Comparison of ENCODE assay signal across 8 mouse cellular contexts in genomic region chr5:145069707-145070106, GRCm38 (mm10). TPM values are rescaled to one million over a fixed set of nuclear protein-coding genes. Genes with fewer than 3 reads are reported as not detected.
DNase-seq lines count a peak whose midpoint lies in the region; ATAC-seq lines count a peak whose summit lies in the region.

No protein-coding gene starts in this region.

- intact Hi-C loops in gastrocnemius, postnatal 36 days (cut with DNase I): no loop called here

- H3K27me3 ChIP-seq in kidney, embryonic 16.5 days (ENCODE audit: insufficient read depth, low read length): no peaks in the 10 kb centered on the region

- under 1% methylated on average over 5 of the region's 5 CpGs for WGBS in kidney, embryonic 16.5 days

- no peak overlapping the region for H3K9ac ChIP-seq in kidney, embryonic 16.5 days (replicated peaks; ENCODE audit: low read length)

- ATAC-seq in CD4-positive, CD25-positive, alpha-beta regulatory T cell, adult 4 months: peak; percentile 37
- ATAC-seq in kidney, embryonic 16.5 days (ENCODE audit: low FRiP score, low TSS enrichment): 0 out of 2 replicates have a peak, but pooled peaks have one; percentile 39

- H3K4me1 ChIP-seq in kidney, embryonic 16.5 days (ENCODE audit: insufficient read depth, low read length): 0 out of 2 replicates have a peak, but pooled peaks cover 2% of the 10 kb centered on the region

- DNase-seq in adrenal gland, adult 18-20 months (ENCODE audit: low spot score in 2 of 2): peak; percentile 67 to 77
- DNase-seq in embryo, embryonic 10 days (ENCODE audit: low spot score): peak; percentile 94
- DNase-seq in gastrocnemius, postnatal 36 days: peak; percentile 17 to 44
- peak; percentile 61 to 68 for DNase-seq in lung, adult 18-20 months
- DNase-seq in retina, embryonic 14.5 days (ENCODE audit: low spot score): peak; percentile 90
- DNase-seq in thymus, postnatal 25 days: peak; percentile 62

- no peaks in the 10 kb centered on the region for H3K36me3 ChIP-seq in kidney, embryonic 16.5 days (ENCODE audit: insufficient read depth, low read length)

- H3K4me2 ChIP-seq in kidney, embryonic 16.5 days (replicated peaks; ENCODE audit: low read depth, low read length): no peak overlapping the region

- H3K4me3 ChIP-seq in kidney, embryonic 16.5 days (ENCODE audit: low read length): no peak overlapping the region

- H3K9me3 ChIP-seq in kidney, embryonic 16.5 days (ENCODE audit: low read length): no peaks in the 10 kb centered on the region

- no peak overlapping the region for H3K27ac ChIP-seq in kidney, embryonic 16.5 days (ENCODE audit: low read length)

RNA-seq across cellular contexts. Expression of gene Arpc1a, which starts 13.9 kb away (rescaled TPM):
- polyA plus RNA-seq in CD4-positive, CD25-positive, alpha-beta regulatory T cell, adult 4 months (2017; shearing (Covaris generic)): 100 to 1,000 TPM in 1 of 2 experiments, 10 to 100 TPM in 1; 95.9 to 105 TPM
- total RNA-seq in adrenal gland, adult 18-20 months (2021): 100 to 1,000 TPM; 131 to 134 TPM
- total RNA-seq in gastrocnemius, postnatal 36 days (2021): 10 to 100 TPM; 25.0 to 26.1 TPM
- 142 and 150 TPM in 2 replicates for polyA plus RNA-seq in kidney, embryonic 16.5 days (2015; fragmentation: Nextera tagmentation; extraction: Ambion mirVana)

RNA-seq across cellular contexts. Expression of gene Kpna7, which starts 14.1 kb away (rescaled TPM):
- polyA plus RNA-seq in CD4-positive, CD25-positive, alpha-beta regulatory T cell, adult 4 months (2017; shearing (Covaris generic)): not detected
- total RNA-seq in adrenal gland, adult 18-20 months (2021): not detected
- not detected for total RNA-seq in gastrocnemius, postnatal 36 days (2021)
- polyA plus RNA-seq in kidney, embryonic 16.5 days (2015; fragmentation: Nextera tagmentation; extraction: Ambion mirVana): not detected in 2 replicates

RNA-seq across cellular contexts. Expression of gene 1700018F24Rik, which starts 26.9 kb away (rescaled TPM):
- not detected for polyA plus RNA-seq in CD4-positive, CD25-positive, alpha-beta regulatory T cell, adult 4 months (2017; shearing (Covaris generic))
- not detected for total RNA-seq in adrenal gland, adult 18-20 months (2021)
- total RNA-seq in gastrocnemius, postnatal 36 days (2021): not detected
- polyA plus RNA-seq in kidney, embryonic 16.5 days (2015; fragmentation: Nextera tagmentation; extraction: Ambion mirVana): not detected in 2 replicates

RNA-seq across cellular contexts. Expression of gene Gm4871, which starts 37.2 kb away (rescaled TPM):
- polyA plus RNA-seq in CD4-positive, CD25-positive, alpha-beta regulatory T cell, adult 4 months (2017; shearing (Covaris generic)): not detected
- total RNA-seq in adrenal gland, adult 18-20 months (2021): not detected
- total RNA-seq in gastrocnemius, postnatal 36 days (2021): not detected
- not detected in 2 replicates for polyA plus RNA-seq in kidney, embryonic 16.5 days (2015; fragmentation: Nextera tagmentation; extraction: Ambion mirVana)

RNA-seq across cellular contexts. Expression of gene Arpc1b, which starts 44.3 kb away (rescaled TPM):
- 1,000 to 10,000 TPM in 1 of 2 experiments, 100 to 1,000 TPM in 1; 777 to 1,415 TPM for polyA plus RNA-seq in CD4-positive, CD25-positive, alpha-beta regulatory T cell, adult 4 months (2017; shearing (Covaris generic))
- total RNA-seq in adrenal gland, adult 18-20 months (2021): 100 to 1,000 TPM; 210 to 225 TPM
- total RNA-seq in gastrocnemius, postnatal 36 days (2021): 10 to 100 TPM; 28.3 to 30.4 TPM
- 325 and 354 TPM in 2 replicates for polyA plus RNA-seq in kidney, embryonic 16.5 days (2015; fragmentation: Nextera tagmentation; extraction: Ambion mirVana)

Comparison
In these comparisons a context has a peak if more than half of its experiments do, and no peak if none do; other contexts are left out.
1. DNase-seq: peak in every context shown above with its lines; median percentile 94 in embryo, embryonic 10 days; 90 in retina, embryonic 14.5 days; 72 in adrenal gland, adult 18-20 months; 64 in lung, adult 18-20 months; 62 in thymus, postnatal 25 days; 30 in gastrocnemius, postnatal 36 days.
2. RNA of gene Arpc1a, which starts 13.9 kb away (total RNA-seq): 131 to 134 TPM in adrenal gland, adult 18-20 months; 25.0 to 26.1 TPM in gastrocnemius, postnatal 36 days; every median in the first group is over 4 times any median in the second.